Mouse (Mus musculus) C2C12 (cell line): ENCODE measurements around the gene Dhfr. TPM values are rescaled to one million over a fixed set of nuclear protein-coding genes. Genes with fewer than 3 reads are reported as not detected.

Experiments used
- H3K27me3 ChIP-seq: one replicate; pipeline ENCODE4 v1.6.1; 2011; ENCODE audit not compliant: control insufficient read depth, insufficient read depth, insufficient read length
- H3K36me3 ChIP-seq: one replicate; pipeline ENCODE4 v1.6.1; 2011; ENCODE audit not compliant: control insufficient read depth, insufficient read depth
- H3K4me3 ChIP-seq: one replicate; pipeline ENCODE4 v1.5.1; 2011; ENCODE audit warnings: mild to moderate bottlenecking, control low read depth; ENCODE audit not compliant: poor library complexity, insufficient read depth, severe bottlenecking
- H3K79me2 ChIP-seq: one replicate; pipeline ENCODE4 v1.6.1; 2011; ENCODE audit not compliant: control insufficient read depth, insufficient read depth
- H3K79me3 ChIP-seq: one replicate; pipeline ENCODE4 v1.6.1; 2011; ENCODE audit warnings: low read depth, control low read depth
- H3ac ChIP-seq: one replicate; pipeline ENCODE3; 2011; ENCODE audit warnings: low read depth; ENCODE audit not compliant: control insufficient read depth, insufficient read length
- CEBPB ChIP-seq: IDR thresholded peaks from one replicate; pipeline ENCODE4 v1.6.1; 2011; ENCODE audit warnings: low read depth, mild to moderate bottlenecking, control low read depth, moderate library complexity
- CTCF ChIP-seq: IDR thresholded peaks from one replicate; pipeline ENCODE4 v1.5.1; 2011; ENCODE audit not compliant: control insufficient read depth, insufficient read depth, insufficient read length
- FOSL1 ChIP-seq: IDR thresholded peaks from one replicate; pipeline ENCODE4 v1.8.0; 2011; ENCODE audit warnings: mild to moderate bottlenecking, low read length; ENCODE audit not compliant: poor library complexity, insufficient read depth, severe bottlenecking
- MAX ChIP-seq: IDR thresholded peaks from one replicate; pipeline ENCODE4 v1.6.1; 2011; ENCODE audit warnings: mild to moderate bottlenecking, control low read depth
- MYOD1 ChIP-seq: IDR thresholded peaks from one replicate; pipeline ENCODE4 v1.6.1; 2011; ENCODE audit warnings: low read depth; ENCODE audit not compliant: control insufficient read depth, insufficient read length
- MYOG ChIP-seq: IDR thresholded peaks from one replicate; pipeline ENCODE4 v1.6.1; 2011; ENCODE audit not compliant: control insufficient read depth, insufficient read length; ENCODE audit errors: extremely low read depth
- USF1 ChIP-seq: IDR thresholded peaks from one replicate; pipeline ENCODE4 v1.6.1; 2011; ENCODE audit warnings: low read depth, mild to moderate bottlenecking, control low read depth, moderate library complexity
- polyA plus RNA-seq: library from polyadenylated mRNA; unstranded; fragments of >200 nt; fragmentation: generic; extraction: Trizol; gene quantifications from one replicate; pipeline ENCODE4 v1.2.1, GENCODE M21; 2012; ENCODE audit warnings: missing spikeins

Gene Dhfr
- polyA plus RNA-seq, 1 experiment, result 9.4 TPM

- TF ChIP-seq CTCF (no peak), MYOG (no peak), MYOD1 (no peak), FOSL1 (no peak), USF1 (no peak), CEBPB (no peak), MAX (no peak)
- no peak overlapping the region for H3ac ChIP-seq
- H3K36me3 ChIP-seq, result peaks cover 5% of the 10 kb centered on the region
- no peaks in the 10 kb centered on the region for H3K79me3 ChIP-seq
- no peak overlapping the region for H3K4me3 ChIP-seq
- no peaks in the 10 kb centered on the region for H3K27me3 ChIP-seq
- H3K79me2 ChIP-seq, result no peaks in the 10 kb centered on the region
These were observed 26.5 kb upstream of the Dhfr start for GRCm38 (mm10) chr13:92328000-92328399.

- H3K79me3 ChIP-seq, result no peaks in the 10 kb centered on the region
- H3K79me2 ChIP-seq, result no peaks in the 10 kb centered on the region
- no peak overlapping the region for H3ac ChIP-seq
- no peaks in the 10 kb centered on the region for H3K27me3 ChIP-seq
- no peaks in the 10 kb centered on the region for H3K36me3 ChIP-seq
- TF ChIP-seq FOSL1 (no peak), MAX (no peak), CTCF (no peak), MYOD1 (no peak), MYOG (no peak), CEBPB (no peak), USF1 (no peak)
- H3K4me3 ChIP-seq, result no peak overlapping the region
These were observed 23.9 kb upstream of the Dhfr start for GRCm38 (mm10) chr13:92330621-92331020.

GRCm38 (mm10) chr13:92332103-92332879 is 22.2 kb upstream of the Dhfr start:
- no peaks in the 10 kb centered on the region for H3K79me2 ChIP-seq
- no peak for TF ChIP-seq CTCF
- no peak for TF ChIP-seq FOSL1
- no peak for TF ChIP-seq MYOD1

GRCm38 (mm10) chr13:92336857-92337256 is 17.7 kb upstream of the Dhfr start:
- no peak overlapping the region for H3K4me3 ChIP-seq
- no peak overlapping the region for H3ac ChIP-seq
- H3K79me3 ChIP-seq, result no peaks in the 10 kb centered on the region
- H3K79me2 ChIP-seq, result no peaks in the 10 kb centered on the region
- TF ChIP-seq USF1 (peak; percentile 1), MYOG (no peak), FOSL1 (no peak), CTCF (no peak)
- H3K27me3 ChIP-seq, result no peaks in the 10 kb centered on the region
- no peaks in the 10 kb centered on the region for H3K36me3 ChIP-seq

More at GRCm38 (mm10) chr13:92332103-92332879, 22.2 kb upstream of the Dhfr start:
- Histone ChIP-seq H3K4me3 (no peak overlapping the region), H3K79me3 (no peaks in the 10 kb centered on the region), H3ac (no peak overlapping the region), H3K27me3 (no peaks in the 10 kb centered on the region), H3K36me3 (no peaks in the 10 kb centered on the region)

- H3K79me2 ChIP-seq, result no peaks in the 10 kb centered on the region
These were observed 16.6 kb upstream of the Dhfr start for GRCm38 (mm10) chr13:92337773-92338462.

More at GRCm38 (mm10) chr13:92337773-92338462, 16.6 kb upstream of the Dhfr start:
- H3K27me3 ChIP-seq, result no peaks in the 10 kb centered on the region
- no peak overlapping the region for H3ac ChIP-seq
- peaks cover 5% of the 10 kb centered on the region for H3K36me3 ChIP-seq
- H3K4me3 ChIP-seq, result no peak overlapping the region
- TF ChIP-seq FOSL1 (no peak), USF1 (no peak), CEBPB (no peak), MYOG (no peak), MYOD1 (no peak), CTCF (no peak), MAX (no peak)
- H3K79me3 ChIP-seq, result no peaks in the 10 kb centered on the region
